Mouse (Mus musculus) cortical plate, adult 2 months (tissue): ENCODE measurements at regions not wholly inside any gene's neighbourhood (a gene's known extent, or its start where the extent isn't known, plus 50 kb on each side); places are given as distances from the start of the nearest gene placed in this dataset.

ENCODE experiments used
- CTCF ChIP-seq: fragments of 200-500 bp; IDR thresholded peaks from 2 replicates; pipeline ENCODE4 v1.5.1; 2011; ENCODE audit warnings: mild to moderate bottlenecking, control low read depth, low read length; ENCODE audit not compliant: insufficient read depth; ENCODE audit errors: extremely low read depth
- POLR2A ChIP-seq: fragments of 200-500 bp; IDR thresholded peaks from 2 replicates; pipeline ENCODE4 v1.6.1; 2011; ENCODE audit warnings: mild to moderate bottlenecking, low read length, control low read depth; ENCODE audit not compliant: insufficient read depth; ENCODE audit errors: extremely low read depth

DNA sequence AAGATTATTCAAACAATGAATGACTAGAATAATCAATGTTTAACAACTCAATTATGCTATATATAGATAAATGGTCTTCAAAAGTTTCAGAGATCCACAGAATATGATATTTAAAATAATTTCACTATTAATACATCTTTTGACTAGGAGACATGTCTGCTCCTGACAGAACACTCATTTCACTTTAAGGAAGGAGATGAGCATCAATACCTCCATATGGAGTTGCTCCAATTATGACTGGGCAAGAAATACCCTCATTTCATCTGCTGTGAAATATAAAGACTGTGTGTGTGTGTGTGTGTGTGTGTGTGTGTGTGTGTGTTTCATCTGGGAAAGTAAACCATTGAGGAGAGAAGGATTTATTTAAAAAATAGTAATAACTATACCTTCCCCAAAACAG, 156.2 kb upstream of the Wdr3 start:
- no peak for TF ChIP-seq CTCF
- no peak for TF ChIP-seq POLR2A
